Mouse (Mus musculus) lung, embryonic 14.5 days (tissue): Measurements from ENCODE around the gene Fbxo30. TPM values are rescaled to one million over a fixed set of nuclear protein-coding genes. Genes with fewer than 3 reads are reported as not detected.
"Not testable (repeated sequence)": the region's sequence is repeated elsewhere in the genome, so short reads cannot be mapped to it uniquely, and the experiment has no call there.

Experiments used
- ATAC-seq: fragments of 200-750 bp; cut with Nextera tagmentation; 2 replicates; pipeline ENCODE4 v1.8.0; 2017; ENCODE audit warnings: mild to moderate bottlenecking, moderate TSS enrichment, moderate library complexity; ENCODE audit not compliant: insufficient read depth
- DNase-seq: peaks from one replicate; pipeline ENCODE4 v3.0.0-alpha.2; 2015
- H3K27ac ChIP-seq: fragments of 300-500 bp; sonication (generic); 2 replicates; pipeline ENCODE4 v1.5.1; 2014; ENCODE audit warnings: low read depth, mild to moderate bottlenecking, moderate library complexity
- H3K27me3 ChIP-seq: fragments of 300-500 bp; sonication (generic); 2 replicates; pipeline ENCODE4 v1.6.1; 2014; ENCODE audit warnings: low read length, control low read depth; ENCODE audit not compliant: insufficient read depth
- H3K36me3 ChIP-seq: fragments of 300-500 bp; sonication (generic); 2 replicates; pipeline ENCODE4 v1.6.1; 2014; ENCODE audit warnings: control low read depth; ENCODE audit not compliant: insufficient read depth
- H3K4me1 ChIP-seq: fragments of 300-500 bp; sonication (generic); 2 replicates; pipeline ENCODE4 v1.6.1; 2014; ENCODE audit warnings: antibody characterized with exemption, control low read depth; ENCODE audit not compliant: insufficient read depth
- H3K4me2 ChIP-seq: fragments of 300-500 bp; sonication (generic); 2 replicates; pipeline ENCODE4 v1.6.1; 2014; ENCODE audit warnings: mild to moderate bottlenecking
- H3K4me3 ChIP-seq: fragments of 300-500 bp; sonication (generic); 2 replicates; pipeline ENCODE4 v1.5.1; 2014; ENCODE audit warnings: low read depth, low read length
- H3K9ac ChIP-seq: fragments of 300-500 bp; sonication (generic); 2 replicates; pipeline ENCODE4 v1.6.1; 2014
- H3K9me3 ChIP-seq: fragments of 300-500 bp; sonication (generic); 2 replicates; pipeline ENCODE4 v1.6.1; 2016; ENCODE audit warnings: low read depth, low read length, control low read depth
- CTCF ChIP-seq: IDR thresholded peaks from 2 replicates; pipeline ENCODE4 v1.5.1; 2016; ENCODE audit warnings: antibody characterized with exemption, low read depth
- WGBS: fragments of 180-500 bp; shearing (Covaris S2); extraction: QIAGEN DNeasy Blood & Tissue Kit; methylation state at CpG from one replicate; pipeline ENCODE4 v1.1.7; 2014; 5-methylcytosine and 5-hydroxymethylcytosine counted together
- polyA plus RNA-seq: library from polyadenylated mRNA; unstranded; fragments of >200 nt; fragmentation: Nextera tagmentation; extraction: Ambion mirVana; gene quantifications from 2 replicates; pipeline ENCODE4 v1.2.1, GENCODE M21; 2014

The Fbxo30 gene
- 33.3 and 33.6 TPM in 2 replicates for polyA plus RNA-seq

DNA sequence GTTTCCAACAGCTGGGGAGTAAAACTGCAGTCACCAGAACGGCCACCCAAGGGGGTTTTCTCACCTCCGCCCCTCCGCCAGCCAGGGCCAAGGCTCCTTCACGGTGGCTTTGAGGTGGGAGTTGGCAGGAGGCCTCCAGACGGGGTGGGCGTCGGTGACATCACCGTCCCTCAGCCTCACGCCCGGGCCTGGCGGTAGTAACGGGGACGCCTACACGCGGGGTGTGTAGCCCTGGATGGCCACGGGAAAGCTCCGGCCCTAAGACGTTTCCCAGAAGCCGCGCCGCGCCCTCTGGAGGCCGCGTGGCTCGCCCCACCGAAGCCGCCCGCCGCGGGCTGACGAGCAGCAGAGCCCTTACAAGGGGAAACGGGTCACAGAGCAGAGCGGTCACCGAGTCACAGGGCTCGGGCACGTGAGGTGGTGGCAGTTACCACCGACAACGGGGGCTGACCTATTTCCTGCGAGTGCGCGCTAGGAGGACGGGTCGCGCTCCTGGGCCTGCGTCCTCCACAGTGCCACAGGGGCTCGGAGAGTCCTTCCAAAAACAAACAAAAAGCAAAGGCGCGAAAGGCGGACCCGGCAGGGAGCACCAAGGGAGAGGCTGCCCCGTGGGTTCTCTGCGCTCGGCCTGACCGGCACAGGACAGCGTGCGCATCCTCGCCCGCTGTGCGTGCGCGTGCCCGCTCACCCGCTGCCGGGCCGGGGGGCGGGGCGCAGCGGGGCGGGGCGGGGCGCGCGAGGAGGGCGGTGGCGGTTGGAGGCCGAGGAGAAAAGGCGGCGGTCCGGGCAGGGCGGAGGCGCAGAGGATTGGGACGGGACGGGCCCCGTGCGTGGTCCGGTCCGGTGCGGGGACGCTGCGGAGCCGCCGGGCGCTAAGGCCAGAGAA is at the start of gene Fbxo30:
TSS of gene Fbxo30 (plus strand) at position 753 of the 886 bp plus-strand sequence.
- peak within 1 kb of the TSS; percentile 98 for H3K9ac ChIP-seq
- no peaks in the 10 kb centered on the region for H3K27me3 ChIP-seq
- no peaks in the 10 kb centered on the region for H3K36me3 ChIP-seq
- H3K4me3 ChIP-seq: peak within 1 kb of the TSS; percentile 88
- peak; percentile 93 for ATAC-seq
- H3K27ac ChIP-seq: peak within 1 kb of the TSS; percentile 99
- H3K9me3 ChIP-seq: no peaks in the 10 kb centered on the region
- under 1% methylated on average over 71 of the region's 93 CpGs for WGBS
- peak; percentile 92 for DNase-seq
- peak within 1 kb of the TSS; percentile 90 for H3K4me2 ChIP-seq
- peak; percentile 22 for TF ChIP-seq CTCF
- H3K4me1 ChIP-seq: 0 out of 2 replicates have a peak, but pooled peaks cover 5% of the 10 kb centered on the region

DNA sequence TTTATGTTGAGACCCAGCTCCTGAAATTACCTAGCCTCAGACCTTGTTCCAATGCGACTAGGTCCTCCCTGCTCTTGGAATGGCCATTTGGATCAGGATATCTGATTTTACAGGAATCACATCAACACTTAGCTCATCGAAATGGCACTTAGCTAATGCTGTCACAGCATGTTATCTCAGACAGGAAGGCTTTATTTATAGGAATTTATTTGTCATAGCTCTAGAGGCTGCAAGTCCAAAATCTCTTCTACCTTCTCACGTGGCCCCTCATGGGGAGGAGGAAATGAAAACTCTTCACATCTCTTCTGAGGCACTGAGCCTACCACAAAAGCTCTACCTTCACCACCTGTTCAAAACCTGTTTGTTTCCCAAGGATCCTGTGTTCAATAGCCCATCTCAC is 47.9 kb upstream of the Fbxo30 start:
- Histone ChIP-seq H3K36me3 (no peaks in the 10 kb centered on the region), H3K9me3 (no peaks in the 10 kb centered on the region), H3K4me1 (no peaks in the 10 kb centered on the region), H3K27me3 (no peaks in the 10 kb centered on the region), H3K4me2 (no peak overlapping the region), H3K9ac (no peak overlapping the region), H3K4me3 (no peak overlapping the region), H3K27ac (no peak overlapping the region)
- 47% methylated on average over 3 of the region's 3 CpGs for WGBS
- DNase-seq (no peak), ATAC-seq (no peak)
- no peak for TF ChIP-seq CTCF

DNA sequence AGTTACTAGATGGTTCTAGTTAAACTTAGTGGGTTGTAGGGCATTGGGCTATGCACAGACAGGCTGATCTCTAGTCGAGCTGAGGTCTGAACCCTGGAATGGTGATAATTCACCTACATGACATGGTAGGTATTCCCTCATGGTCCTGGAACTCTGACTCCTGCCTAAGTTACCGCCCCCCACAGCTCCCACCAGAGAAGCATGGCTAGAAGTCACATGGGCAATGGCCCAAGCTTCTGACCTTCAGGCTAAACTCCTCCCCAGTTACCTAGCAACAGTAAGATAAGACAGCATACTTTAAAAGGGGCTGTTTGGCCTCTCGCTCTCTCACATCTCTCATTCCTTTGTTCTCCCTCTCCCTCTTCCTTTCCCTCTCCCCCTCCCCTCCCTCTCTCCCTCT is 38.1 kb upstream of the Fbxo30 start:
- not testable (repeated sequence) for H3K4me1 ChIP-seq, H3K4me2 ChIP-seq, H3K27me3 ChIP-seq, H3K9me3 ChIP-seq, H3K36me3 ChIP-seq, H3K27ac ChIP-seq, ATAC-seq, H3K9ac ChIP-seq, H3K4me3 ChIP-seq, DNase-seq
- WGBS: 35% methylated on average over 3 of the region's 3 CpGs

DNA sequence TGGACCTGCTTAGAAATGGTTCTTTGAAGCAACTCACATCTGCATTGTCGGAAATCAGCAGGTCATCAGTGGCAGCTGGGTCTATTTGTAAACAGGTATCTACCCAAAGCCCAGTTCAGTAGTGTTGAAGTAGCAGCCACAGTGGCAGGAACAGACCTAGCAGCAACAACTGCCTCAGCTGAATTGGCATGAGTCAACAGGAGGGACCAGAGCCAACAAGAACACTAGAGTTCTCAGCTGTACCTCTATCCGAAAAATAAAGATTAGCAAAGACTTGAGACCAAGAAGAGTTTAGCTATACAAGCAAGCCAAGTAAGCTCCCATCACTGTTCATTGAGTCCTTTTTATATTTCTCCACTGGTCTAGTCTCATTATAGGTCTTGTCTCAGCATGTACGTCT is 32.9 kb upstream of the Fbxo30 start:
- no peaks in the 10 kb centered on the region for H3K36me3 ChIP-seq
- H3K9me3 ChIP-seq: no peaks in the 10 kb centered on the region
- ATAC-seq (no peak), DNase-seq (no peak)
- H3K4me2 ChIP-seq: no peak overlapping the region
- H3K27ac ChIP-seq: no peak overlapping the region
- no peaks in the 10 kb centered on the region for H3K4me1 ChIP-seq
- H3K9ac ChIP-seq: no peak overlapping the region
- 70% methylated on average over 3 of the region's 3 CpGs for WGBS
- no peak overlapping the region for H3K4me3 ChIP-seq
- no peaks in the 10 kb centered on the region for H3K27me3 ChIP-seq
- TF ChIP-seq CTCF: no peak

DNA sequence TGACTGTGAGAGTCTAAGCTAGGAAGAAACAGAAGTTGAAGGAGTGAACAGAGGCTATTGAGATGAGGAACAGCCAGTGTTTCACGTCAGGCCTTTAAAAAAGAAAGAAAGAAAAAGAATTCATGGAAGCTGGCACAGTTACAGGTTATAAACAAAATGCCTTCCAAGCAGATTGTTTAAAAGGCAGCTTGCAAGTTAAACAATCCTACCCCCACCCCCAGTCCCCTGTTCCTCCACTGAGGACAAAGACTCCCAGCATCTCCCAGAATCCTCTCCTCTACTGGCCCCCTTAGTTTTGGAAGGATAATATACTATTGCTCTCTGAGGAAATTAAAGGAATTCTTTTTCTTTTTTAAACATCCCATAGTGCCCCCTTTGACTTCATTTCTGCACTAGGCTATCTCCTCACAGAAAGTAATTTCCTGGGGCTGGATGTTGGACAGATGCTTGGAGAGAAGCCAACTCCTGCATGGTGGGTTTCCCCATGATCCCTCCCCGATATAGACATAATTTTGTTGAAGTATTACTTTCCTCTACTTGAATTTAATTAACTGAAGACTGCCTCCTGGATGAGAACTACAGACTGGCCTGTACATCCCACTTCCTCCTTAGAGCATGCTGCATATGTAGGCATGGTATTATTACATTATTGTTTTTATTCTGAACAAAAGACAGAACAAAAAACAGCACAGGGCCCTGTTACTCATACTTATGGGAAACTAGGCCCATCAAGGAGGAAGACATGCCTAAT is 30.7 kb upstream of the Fbxo30 start:
- H3K27me3 ChIP-seq: no peaks in the 10 kb centered on the region
- H3K27ac ChIP-seq: peak overlapping the region; percentile 2; the same call in 1 of the 2 replicates
- peak; percentile 82 for ATAC-seq
- no peak for TF ChIP-seq CTCF
- 16% methylated on average over 2 of the region's 2 CpGs for WGBS
- H3K9ac ChIP-seq: no peak overlapping the region
- no peaks in the 10 kb centered on the region for H3K36me3 ChIP-seq
- no peaks in the 10 kb centered on the region for H3K4me1 ChIP-seq
- no peaks in the 10 kb centered on the region for H3K9me3 ChIP-seq
- DNase-seq: peak; percentile 71
- H3K4me2 ChIP-seq: no peak overlapping the region
- no peak overlapping the region for H3K4me3 ChIP-seq

DNA sequence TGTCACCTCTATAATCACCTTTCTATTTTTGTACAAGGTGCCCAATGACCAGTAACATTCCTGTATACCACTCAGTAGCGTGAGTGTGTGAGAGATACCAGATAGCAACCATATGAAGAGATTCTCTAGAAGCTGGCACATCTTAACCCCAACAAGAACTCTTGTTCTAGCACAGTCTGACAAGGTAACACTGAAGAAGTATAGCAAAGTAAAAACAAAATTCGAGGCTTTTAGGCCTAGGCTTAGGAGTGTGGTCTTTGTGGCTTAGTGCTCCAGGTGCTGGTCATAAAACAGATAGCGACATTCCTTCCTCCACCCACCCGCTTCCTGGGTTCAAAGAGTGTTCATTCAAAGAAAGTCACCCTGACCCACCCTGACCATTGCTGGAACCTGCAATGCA is 27.5 kb upstream of the Fbxo30 start:
- 76% methylated on average over 4 of the region's 4 CpGs for WGBS
- H3K9me3 ChIP-seq, ATAC-seq: not testable (repeated sequence)

DNA sequence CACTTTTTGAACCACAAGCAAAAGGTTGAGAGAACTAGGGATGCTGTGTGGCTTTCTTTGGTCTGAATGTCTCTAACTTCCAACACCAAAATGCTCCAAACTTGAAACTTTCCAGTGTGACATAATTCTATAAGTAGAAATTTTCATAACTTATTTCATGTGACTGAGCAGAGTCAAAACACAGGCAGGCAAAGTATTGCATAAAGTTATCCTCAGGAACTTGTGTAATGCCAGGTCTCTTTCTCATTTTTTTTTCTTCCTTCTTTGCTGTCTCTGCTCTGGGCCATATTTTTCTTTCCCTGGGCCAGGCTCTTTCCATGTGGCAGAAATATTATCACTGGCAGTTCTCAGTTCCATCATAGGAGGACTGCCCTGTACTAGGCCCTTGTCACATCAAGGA is 21.0 kb upstream of the Fbxo30 start:
- Histone ChIP-seq H3K4me2 (no peak overlapping the region), H3K27me3 (no peaks in the 10 kb centered on the region), H3K27ac (no peak overlapping the region), H3K4me3 (no peak overlapping the region), H3K4me1 (no peaks in the 10 kb centered on the region), H3K36me3 (no peaks in the 10 kb centered on the region), H3K9ac (no peak overlapping the region), H3K9me3 (no peaks in the 10 kb centered on the region)
- TF ChIP-seq CTCF: no peak
- no peak for DNase-seq
- ATAC-seq: no peak

More for the DNA sequence above, 27.5 kb upstream of the Fbxo30 start:
- not testable (repeated sequence) for H3K9ac ChIP-seq, H3K4me1 ChIP-seq, DNase-seq, H3K36me3 ChIP-seq, H3K27ac ChIP-seq, H3K4me3 ChIP-seq, H3K4me2 ChIP-seq, H3K27me3 ChIP-seq

DNA sequence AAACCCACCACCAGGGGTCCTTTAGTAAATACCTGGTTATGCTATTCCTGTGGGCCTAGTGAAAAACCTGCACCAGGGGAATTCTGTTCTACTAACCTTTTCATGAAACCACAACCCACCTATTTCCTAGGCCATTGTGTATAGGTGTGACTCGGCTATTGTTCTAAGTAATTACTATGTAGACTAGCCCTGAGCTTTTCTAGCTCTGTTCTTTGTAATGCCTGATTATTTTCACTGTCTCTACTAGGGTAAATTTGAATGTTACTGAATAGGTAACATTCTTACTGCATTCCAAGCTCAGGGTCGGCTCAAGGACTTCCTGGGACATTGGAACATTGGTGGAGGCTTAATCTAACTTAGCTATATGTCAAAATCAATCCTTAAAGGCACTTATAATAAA is 18.8 kb upstream of the Fbxo30 start:
- H3K9ac ChIP-seq, H3K27me3 ChIP-seq, H3K4me3 ChIP-seq, H3K36me3 ChIP-seq, DNase-seq, H3K4me2 ChIP-seq, ATAC-seq, H3K4me1 ChIP-seq, H3K27ac ChIP-seq, H3K9me3 ChIP-seq: not testable (repeated sequence)
- WGBS: 75% methylated on average over 2 of the region's 2 CpGs

DNA sequence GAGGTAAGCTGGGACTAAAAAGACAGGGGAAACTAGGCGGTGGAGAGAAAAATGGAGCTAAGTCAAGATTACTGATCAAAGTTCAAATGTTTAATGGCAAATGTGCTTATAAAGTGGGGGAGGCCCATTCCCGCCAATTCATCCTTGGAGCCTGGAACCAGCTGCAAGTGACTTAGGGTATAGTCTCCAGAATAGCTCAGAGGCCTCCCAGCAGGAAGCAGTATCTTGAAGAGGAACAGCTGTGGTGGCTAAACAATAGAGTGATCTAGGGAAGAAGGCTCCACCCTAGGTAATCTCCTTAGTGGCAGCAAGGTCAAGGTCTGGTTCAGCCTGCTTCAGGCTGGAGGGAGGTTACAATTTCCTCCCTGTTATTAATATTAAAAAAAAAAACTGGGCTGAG is 17.3 kb upstream of the Fbxo30 start:
- H3K4me2 ChIP-seq, H3K27me3 ChIP-seq, DNase-seq, ATAC-seq, H3K36me3 ChIP-seq, H3K4me1 ChIP-seq, H3K9ac ChIP-seq, H3K27ac ChIP-seq, H3K4me3 ChIP-seq, H3K9me3 ChIP-seq: not testable (repeated sequence)
- 76% methylated on average over 2 of the region's 2 CpGs for WGBS
